Mouse (Mus musculus): ENCODE measurements at regions not wholly inside any gene's neighbourhood (a gene's known extent, or its start where the extent isn't known, plus 50 kb on each side); places are given as distances from the start of the nearest gene placed in this dataset.

- H3K4me1 ChIP-seq (ENCODE audit: control insufficient read depth): no peaks in the 10 kb centered on the region
- no peaks in the 10 kb centered on the region for H3K36me3 ChIP-seq (ENCODE audit: control insufficient read depth)
- H3K4me3 ChIP-seq (replicated peaks): no peak overlapping the region
- peaks cover 14% of the 10 kb centered on the region; the same call in 1 of the 2 replicates for H3K9me3 ChIP-seq (ENCODE audit: control insufficient read depth, low read length)
- H3K27me3 ChIP-seq (ENCODE audit: control insufficient read depth): no peaks in the 10 kb centered on the region
- no peak for TF ChIP-seq GATA1 (IDR thresholded peaks at IDR 0.05; ENCODE audit: low read length)
- TF ChIP-seq TAL1 (IDR thresholded peaks at IDR 0.05; ENCODE audit: low read length): no peak
Measured at GRCm38 (mm10) chr11:113084442-113084841, 302.4 kb downstream of the Sox9 start.

GRCm38 (mm10) chr11:113085556-113085955 lies 303.5 kb downstream of the Sox9 start:
- no peak overlapping the region for H3K4me3 ChIP-seq (replicated peaks)
- peaks cover 12% of the 10 kb centered on the region for H3K9me3 ChIP-seq (ENCODE audit: control insufficient read depth, low read length)
- TF ChIP-seq GATA1 (IDR thresholded peaks at IDR 0.05; ENCODE audit: low read length) (no peak), TAL1 (IDR thresholded peaks at IDR 0.05; ENCODE audit: low read length) (no peak)
- no peaks in the 10 kb centered on the region for H3K27me3 ChIP-seq (ENCODE audit: control insufficient read depth)
- H3K36me3 ChIP-seq (ENCODE audit: control insufficient read depth): no peaks in the 10 kb centered on the region
- no peaks in the 10 kb centered on the region for H3K4me1 ChIP-seq (ENCODE audit: control insufficient read depth)

GRCm38 (mm10) chr11:113087084-113087483 lies 305.1 kb downstream of the Sox9 start:
- Histone ChIP-seq H3K4me3 (replicated peaks) (no peak overlapping the region), H3K9me3 (ENCODE audit: control insufficient read depth, low read length) (peaks cover 11% of the 10 kb centered on the region), H3K4me1 (ENCODE audit: control insufficient read depth) (no peaks in the 10 kb centered on the region), H3K27me3 (ENCODE audit: control insufficient read depth) (no peaks in the 10 kb centered on the region), H3K36me3 (ENCODE audit: control insufficient read depth) (no peaks in the 10 kb centered on the region)
- TF ChIP-seq TAL1 (IDR thresholded peaks at IDR 0.05; ENCODE audit: low read length) (no peak), GATA1 (IDR thresholded peaks at IDR 0.05; ENCODE audit: low read length) (no peak)

GRCm38 (mm10) chr11:113089637-113090351 lies 307.8 kb downstream of the Sox9 start:
- Histone ChIP-seq H3K4me3 (replicated peaks) (no peak overlapping the region), H3K9me3 (ENCODE audit: control insufficient read depth, low read length) (peaks cover 14% of the 10 kb centered on the region), H3K4me1 (ENCODE audit: control insufficient read depth) (no peaks in the 10 kb centered on the region), H3K27me3 (ENCODE audit: control insufficient read depth) (no peaks in the 10 kb centered on the region), H3K36me3 (ENCODE audit: control insufficient read depth) (no peaks in the 10 kb centered on the region)
- TF ChIP-seq TAL1 (IDR thresholded peaks at IDR 0.05; ENCODE audit: low read length): no peak
- no peak for TF ChIP-seq GATA1 (IDR thresholded peaks at IDR 0.05; ENCODE audit: low read length)

- Histone ChIP-seq H3K27me3 (ENCODE audit: control insufficient read depth) (no peaks in the 10 kb centered on the region), H3K9me3 (ENCODE audit: control insufficient read depth, low read length) (peaks cover 18% of the 10 kb centered on the region), H3K4me1 (ENCODE audit: control insufficient read depth) (no peaks in the 10 kb centered on the region), H3K36me3 (ENCODE audit: control insufficient read depth) (no peaks in the 10 kb centered on the region), H3K4me3 (replicated peaks) (no peak overlapping the region)
- TF ChIP-seq TAL1 (IDR thresholded peaks at IDR 0.05; ENCODE audit: low read length) (no peak), GATA1 (IDR thresholded peaks at IDR 0.05; ENCODE audit: low read length) (no peak)
Measured at GRCm38 (mm10) chr11:113091901-113092568, 310.0 kb downstream of the Sox9 start.

- H3K9me3 ChIP-seq (ENCODE audit: control insufficient read depth, low read length): peaks cover 36% of the 10 kb centered on the region
Measured at GRCm38 (mm10) chr11:113093895-113094445, 311.9 kb downstream of the Sox9 start.

GRCm38 (mm10) chr11:113095625-113096024 lies 313.6 kb downstream of the Sox9 start:
- no peak overlapping the region for H3K4me3 ChIP-seq (replicated peaks)
- no peaks in the 10 kb centered on the region for H3K27me3 ChIP-seq (ENCODE audit: control insufficient read depth)
- H3K9me3 ChIP-seq (ENCODE audit: control insufficient read depth, low read length): peaks cover 38% of the 10 kb centered on the region
- no peaks in the 10 kb centered on the region for H3K4me1 ChIP-seq (ENCODE audit: control insufficient read depth)
- no peaks in the 10 kb centered on the region for H3K36me3 ChIP-seq (ENCODE audit: control insufficient read depth)
- no peak for TF ChIP-seq TAL1 (IDR thresholded peaks at IDR 0.05; ENCODE audit: low read length)
- no peak for TF ChIP-seq GATA1 (IDR thresholded peaks at IDR 0.05; ENCODE audit: low read length)

More at GRCm38 (mm10) chr11:113093895-113094445, 311.9 kb downstream of the Sox9 start:
- H3K4me1 ChIP-seq (ENCODE audit: control insufficient read depth): no peaks in the 10 kb centered on the region
- H3K4me3 ChIP-seq (replicated peaks): no peak overlapping the region
- H3K27me3 ChIP-seq (ENCODE audit: control insufficient read depth): no peaks in the 10 kb centered on the region
- TF ChIP-seq GATA1 (IDR thresholded peaks at IDR 0.05; ENCODE audit: low read length) (no peak), TAL1 (IDR thresholded peaks at IDR 0.05; ENCODE audit: low read length) (no peak)
- H3K36me3 ChIP-seq (ENCODE audit: control insufficient read depth): no peaks in the 10 kb centered on the region

GRCm38 (mm10) chr11:113096209-113096608 lies 314.2 kb downstream of the Sox9 start:
- TF ChIP-seq GATA1 (IDR thresholded peaks at IDR 0.05; ENCODE audit: low read length): no peak
- no peak for TF ChIP-seq TAL1 (IDR thresholded peaks at IDR 0.05; ENCODE audit: low read length)
- Histone ChIP-seq H3K4me1 (ENCODE audit: control insufficient read depth) (no peaks in the 10 kb centered on the region), H3K4me3 (replicated peaks) (no peak overlapping the region), H3K27me3 (ENCODE audit: control insufficient read depth) (no peaks in the 10 kb centered on the region), H3K9me3 (ENCODE audit: control insufficient read depth, low read length) (peaks cover 37% of the 10 kb centered on the region), H3K36me3 (ENCODE audit: control insufficient read depth) (no peaks in the 10 kb centered on the region)

GRCm38 (mm10) chr11:113098360-113098759 lies 316.3 kb downstream of the Sox9 start:
- H3K27me3 ChIP-seq (ENCODE audit: control insufficient read depth): no peaks in the 10 kb centered on the region
- H3K9me3 ChIP-seq (ENCODE audit: control insufficient read depth, low read length): peaks cover 29% of the 10 kb centered on the region
- no peak overlapping the region for H3K4me3 ChIP-seq (replicated peaks)
- H3K36me3 ChIP-seq (ENCODE audit: control insufficient read depth): no peaks in the 10 kb centered on the region
- no peak for TF ChIP-seq TAL1 (IDR thresholded peaks at IDR 0.05; ENCODE audit: low read length)
- no peak for TF ChIP-seq GATA1 (IDR thresholded peaks at IDR 0.05; ENCODE audit: low read length)
- H3K4me1 ChIP-seq (ENCODE audit: control insufficient read depth): no peaks in the 10 kb centered on the region

Data from erythroblast, embryonic 14.5 days (primary cell).